ENCODE assay signal across 27 mouse cellular contexts in genomic region chr4:142967604-142968003, GRCm38 (mm10).
DNase-seq lines count a peak whose midpoint lies in the region; ATAC-seq and TF ChIP-seq lines count a peak whose summit lies in the region.
"Had no signal": no experiment of that assay in that cellular context is flagged by ENCODE, and none has a peak within 500 bp of the region (broad histone marks: within the 10 kb centered on the region; RNA-seq: fewer than 3 reads in every experiment).

No protein-coding gene starts in this region.

- H3K36me3 ChIP-seq in kidney, postnatal 0 days (ENCODE audit: insufficient read depth, low read length): no peaks in the 10 kb centered on the region
- H3K36me3 ChIP-seq in midbrain, embryonic 11.5 days (ENCODE audit: control insufficient read depth, insufficient read depth, low read length): no peaks in the 10 kb centered on the region
- no peaks in the 10 kb centered on the region for H3K36me3 ChIP-seq in midbrain, embryonic 14.5 days (ENCODE audit: control insufficient read depth, insufficient read depth, low read length)
- H3K36me3 ChIP-seq: embryonic facial prominence, embryonic 13.5 days; G1E; hindbrain, embryonic 12.5 days; limb, embryonic 13.5 days; midbrain, embryonic 13.5 days; neural tube, embryonic 13.5 days had no signal

- no peaks in the 10 kb centered on the region for H3K4me1 ChIP-seq in cerebellum, adult 2 months (ENCODE audit: control insufficient read depth, insufficient read depth, low read length)
- H3K4me1 ChIP-seq in kidney, postnatal 0 days (replicated peaks; ENCODE audit: insufficient read depth, low read length): no peaks in the 10 kb centered on the region
- H3K4me1 ChIP-seq in midbrain, embryonic 11.5 days (ENCODE audit: control insufficient read depth, insufficient read depth, low read length): no peaks in the 10 kb centered on the region
- H3K4me1 ChIP-seq in midbrain, embryonic 14.5 days (ENCODE audit: control insufficient read depth, insufficient read depth, low read length): 0 out of 2 replicates have a peak, but pooled peaks cover 3% of the 10 kb centered on the region
- H3K4me1 ChIP-seq: forebrain, embryonic 13.5 days; limb, embryonic 13.5 days; neural tube, embryonic 13.5 days had no signal

- peak; percentile 15; the same call in 1 of the 2 replicates for TF ChIP-seq CTCF in cerebellum, adult 2 months (IDR thresholded peaks at IDR 0.05; ENCODE audit: borderline replicate concordance, insufficient read depth, low read depth, low read length)
- peak; percentile 40 for TF ChIP-seq CTCF in kidney, postnatal 0 days (IDR thresholded peaks at IDR 0.05; ENCODE audit: low read depth)
- TF ChIP-seq CTCF in brain, embryonic 14.5 days (IDR thresholded peaks at IDR 0.05; ENCODE audit: borderline replicate concordance, extremely low read depth, insufficient read depth, insufficient read length): peak; percentile 30; the same call in 1 of the 2 replicates

- H3K4me3 ChIP-seq in cerebellum, adult 2 months (replicated peaks; ENCODE audit: insufficient read depth, low read depth, low read length): no peak overlapping the region
- H3K4me3 ChIP-seq in kidney, postnatal 0 days (replicated peaks; ENCODE audit: low read depth, low read length): no peak overlapping the region
- H3K4me3 ChIP-seq in midbrain, embryonic 11.5 days (ENCODE audit: low read depth, low read length): no peak overlapping the region
- H3K4me3 ChIP-seq in midbrain, embryonic 14.5 days (replicated peaks; ENCODE audit: low read depth, low read length): no peak overlapping the region
- H3K4me3 ChIP-seq: embryonic facial prominence, embryonic 13.5 days; erythroblast, embryonic 14.5 days; forebrain, embryonic 13.5 days; hindbrain, embryonic 12.5 days; limb, embryonic 13.5 days; midbrain, embryonic 13.5 days; myocyte; neural tube, embryonic 13.5 days had no signal

- no peak for DNase-seq in cerebellum, adult 2 months
- DNase-seq in cerebellum, postnatal 14 days: no peak
- DNase-seq in kidney, postnatal 0 days (ENCODE audit: low spot score): no peak
- no peak for DNase-seq in kidney, adult 11 months
- peak; percentile 84 for DNase-seq in midbrain, embryonic 11.5 days (ENCODE audit: low spot score, missing footprints)
- no peak for DNase-seq in midbrain, embryonic 14.5 days
- DNase-seq in brain, embryonic 14.5 days (ENCODE audit: low read depth): no peak
- DNase-seq in adrenal gland, adult 2 months: no peak
- DNase-seq: cerebellum, adult 11-12 months; cerebellum, postnatal 25 days; gastrocnemius, postnatal 14 days; heart, adult 18-20 months; kidney, adult 9 months; kidney, postnatal 25 days; lung, adult 2 months; right cerebral cortex, postnatal 4 days; thymus, postnatal 25 days had no signal

- no peak for TF ChIP-seq POLR2A in cerebellum, adult 2 months (IDR thresholded peaks at IDR 0.05; ENCODE audit: borderline replicate concordance, insufficient read depth, low read length)
- TF ChIP-seq POLR2A in brain, embryonic 14.5 days (IDR thresholded peaks at IDR 0.05; ENCODE audit: borderline replicate concordance, extremely low read depth, insufficient read depth, insufficient read length, poor library complexity, severe bottlenecking): no peak

- WGBS in cerebellum, adult 2 months: 94% methylated on average over 2 of the region's 2 CpGs
- 89% methylated on average over 2 of the region's 2 CpGs for WGBS in kidney, postnatal 0 days
- 89% methylated on average over 2 of the region's 2 CpGs for WGBS in midbrain, embryonic 11.5 days
- WGBS in midbrain, embryonic 14.5 days: 95% methylated on average over 2 of the region's 2 CpGs

- H3K4me2 ChIP-seq in kidney, postnatal 0 days (ENCODE audit: low read length): no peak overlapping the region
- no peak overlapping the region for H3K4me2 ChIP-seq in midbrain, embryonic 11.5 days
- no peak overlapping the region for H3K4me2 ChIP-seq in midbrain, embryonic 14.5 days (ENCODE audit: low read length)
- H3K4me2 ChIP-seq: embryonic facial prominence, embryonic 13.5 days; forebrain, embryonic 13.5 days; hindbrain, embryonic 12.5 days; limb, embryonic 13.5 days; midbrain, embryonic 13.5 days; neural tube, embryonic 13.5 days had no signal

- H3K9ac ChIP-seq in kidney, postnatal 0 days (ENCODE audit: low read depth, low read length): no peak overlapping the region
- H3K9ac ChIP-seq in midbrain, embryonic 11.5 days (ENCODE audit: low read length): no peak overlapping the region
- H3K9ac ChIP-seq in midbrain, embryonic 14.5 days (replicated peaks; ENCODE audit: low read length): no peak overlapping the region
- H3K9ac ChIP-seq: embryonic facial prominence, embryonic 13.5 days; forebrain, embryonic 13.5 days; hindbrain, embryonic 12.5 days; limb, embryonic 13.5 days; midbrain, embryonic 13.5 days; neural tube, embryonic 13.5 days had no signal

- H3K27me3 ChIP-seq in cerebellum, adult 2 months (ENCODE audit: control insufficient read depth, insufficient read depth, low read length): no peaks in the 10 kb centered on the region
- H3K27me3 ChIP-seq in kidney, postnatal 0 days (ENCODE audit: insufficient read depth, low read length): no peaks in the 10 kb centered on the region
- no peaks in the 10 kb centered on the region for H3K27me3 ChIP-seq in midbrain, embryonic 11.5 days (ENCODE audit: control insufficient read depth, insufficient read depth, low read length)
- H3K27me3 ChIP-seq in midbrain, embryonic 14.5 days (ENCODE audit: control insufficient read depth, insufficient read depth, low read length): no peaks in the 10 kb centered on the region
- H3K27me3 ChIP-seq: embryonic facial prominence, embryonic 13.5 days; forebrain, embryonic 13.5 days; hindbrain, embryonic 12.5 days; limb, embryonic 13.5 days; midbrain, embryonic 13.5 days; neural tube, embryonic 13.5 days had no signal

- H3K27ac ChIP-seq in cerebellum, adult 2 months (ENCODE audit: insufficient read depth, low read length): no peak overlapping the region
- H3K27ac ChIP-seq in kidney, postnatal 0 days: no peak overlapping the region
- no peak overlapping the region for H3K27ac ChIP-seq in midbrain, embryonic 11.5 days (ENCODE audit: low read depth, low read length)
- H3K27ac ChIP-seq in midbrain, embryonic 14.5 days (replicated peaks; ENCODE audit: low read depth, low read length): no peak overlapping the region
- H3K27ac ChIP-seq: embryonic facial prominence, embryonic 13.5 days; forebrain, embryonic 13.5 days; hindbrain, embryonic 12.5 days; limb, embryonic 13.5 days; midbrain, embryonic 13.5 days; neural tube, embryonic 13.5 days had no signal

- no peaks in the 10 kb centered on the region for H3K9me3 ChIP-seq in kidney, postnatal 0 days (replicated peaks; ENCODE audit: low read length)
- H3K9me3 ChIP-seq in midbrain, embryonic 11.5 days (ENCODE audit: control insufficient read depth, low read length): no peaks in the 10 kb centered on the region; the same call in 1 of the 2 replicates
- H3K9me3 ChIP-seq in midbrain, embryonic 14.5 days (ENCODE audit: control insufficient read depth, low read length): no peaks in the 10 kb centered on the region
- H3K9me3 ChIP-seq: embryonic facial prominence, embryonic 13.5 days; hindbrain, embryonic 12.5 days; midbrain, embryonic 13.5 days; neural tube, embryonic 13.5 days had no signal

- no peak for ATAC-seq in kidney, postnatal 0 days (replicated peaks; ENCODE audit: low FRiP score, low read depth)
- ATAC-seq in midbrain, embryonic 11.5 days (ENCODE audit: low FRiP score): no peak
- no peak for ATAC-seq in midbrain, embryonic 14.5 days (ENCODE audit: low FRiP score, low TSS enrichment)
- ATAC-seq: forebrain, embryonic 13.5 days; inflammation-experienced regulatory T-cells, adult 6 months; midbrain, embryonic 13.5 days had no signal
